21 mouse cellular contexts compared by ENCODE assay signal in the genomic region with DNA sequence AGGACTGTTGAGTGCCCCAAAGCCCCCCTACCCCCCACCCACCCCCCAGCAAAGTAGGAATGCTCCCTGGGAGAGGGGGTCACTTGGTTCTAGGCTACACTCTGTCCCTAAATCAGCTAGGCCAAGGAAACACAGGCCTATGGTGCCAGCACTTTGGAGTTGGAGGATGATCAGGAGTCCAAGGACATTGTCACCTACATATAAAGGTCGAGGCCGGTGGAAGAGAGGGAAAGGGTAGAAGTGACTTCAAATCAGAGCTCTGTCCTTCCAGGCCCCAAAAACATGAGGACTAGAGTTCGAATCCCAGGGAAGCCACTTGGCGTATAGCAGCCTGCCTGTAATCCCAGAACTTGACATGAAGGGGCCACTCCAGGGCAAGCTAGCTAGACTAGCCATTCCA.
A peak's percentile ranks its signal among the peaks of the same experiment; 100 is the strongest.
DNase-seq lines count a peak whose midpoint lies in the region; ATAC-seq lines count a peak whose summit lies in the region.
"Had no signal": no experiment of that assay in that cellular context is flagged by ENCODE, and none has a peak within 500 bp of the region (broad histone marks: within the 10 kb centered on the region; RNA-seq: fewer than 3 reads in every experiment).

No protein-coding gene starts in this region.

- no peaks in the 10 kb centered on the region for H3K9me3 ChIP-seq in heart, embryonic 10.5 days
- H3K9me3 ChIP-seq in heart, embryonic 11.5 days (replicated peaks; ENCODE audit: control insufficient read depth, low read length): no peaks in the 10 kb centered on the region
- no peaks in the 10 kb centered on the region for H3K9me3 ChIP-seq in midbrain, embryonic 11.5 days (ENCODE audit: control insufficient read depth, low read length)
- H3K9me3 ChIP-seq in midbrain, embryonic 16.5 days (replicated peaks; ENCODE audit: control insufficient read depth, low read length, poor library complexity, severe bottlenecking): no peaks in the 10 kb centered on the region
- H3K9me3 ChIP-seq: embryonic facial prominence, embryonic 13.5 days; G1E; hindbrain, embryonic 13.5 days had no signal

- H3K36me3 ChIP-seq in heart, embryonic 10.5 days: no peaks in the 10 kb centered on the region
- no peaks in the 10 kb centered on the region for H3K36me3 ChIP-seq in heart, embryonic 11.5 days (ENCODE audit: control insufficient read depth, insufficient read depth, low read length)
- no peaks in the 10 kb centered on the region for H3K36me3 ChIP-seq in midbrain, embryonic 11.5 days (ENCODE audit: control insufficient read depth, insufficient read depth, low read length)
- no peaks in the 10 kb centered on the region for H3K36me3 ChIP-seq in midbrain, embryonic 16.5 days (ENCODE audit: control insufficient read depth, insufficient read depth, low read length)
- H3K36me3 ChIP-seq: embryonic facial prominence, embryonic 13.5 days; G1E; hindbrain, embryonic 13.5 days had no signal

- peak overlapping the region; percentile 42; the same call in 1 of the 2 replicates for H3K27ac ChIP-seq in heart, embryonic 10.5 days
- no peak overlapping the region for H3K27ac ChIP-seq in heart, embryonic 11.5 days (ENCODE audit: low read depth, low read length)
- H3K27ac ChIP-seq in midbrain, embryonic 11.5 days (ENCODE audit: low read depth, low read length): no peak overlapping the region; the same call in 1 of the 2 replicates
- H3K27ac ChIP-seq in midbrain, embryonic 16.5 days (ENCODE audit: low read length): no peak overlapping the region
- H3K27ac ChIP-seq: embryonic facial prominence, embryonic 13.5 days; gastrocnemius, adult 2 months; hindbrain, embryonic 13.5 days had no signal

- WGBS in heart, embryonic 10.5 days: 84% methylated on average over 4 of the region's 4 CpGs
- 84% methylated on average over 4 of the region's 4 CpGs for WGBS in heart, embryonic 11.5 days (ENCODE audit: insufficient replicate concordance)
- 88% methylated on average over 4 of the region's 4 CpGs for WGBS in midbrain, embryonic 11.5 days
- 92% methylated on average over 4 of the region's 4 CpGs for WGBS in midbrain, embryonic 16.5 days

- H3K27me3 ChIP-seq in heart, embryonic 10.5 days (ENCODE audit: insufficient read depth, poor library complexity, severe bottlenecking): peaks cover 4% of the 10 kb centered on the region; the same call in 1 of the 2 replicates
- peaks cover 6% of the 10 kb centered on the region; the same call in 1 of the 2 replicates for H3K27me3 ChIP-seq in heart, embryonic 11.5 days (ENCODE audit: control insufficient read depth, insufficient read depth, low read length)
- H3K27me3 ChIP-seq in midbrain, embryonic 11.5 days (ENCODE audit: control insufficient read depth, insufficient read depth, low read length): no peaks in the 10 kb centered on the region
- H3K27me3 ChIP-seq in midbrain, embryonic 16.5 days (ENCODE audit: control insufficient read depth, insufficient read depth, low read depth, low read length): no peaks in the 10 kb centered on the region
- H3K27me3 ChIP-seq: embryonic facial prominence, embryonic 13.5 days had no signal

- DNase-seq in adrenal gland, adult (ENCODE audit: inconsistent age in 2 of 2, low spot score in 1 of 2): peak; percentile 62 to 83
- no peak for DNase-seq in adrenal gland, postnatal 25 days
- DNase-seq in heart, embryonic 10.5 days (ENCODE audit: low spot score): no peak
- DNase-seq in midbrain, embryonic 11.5 days (ENCODE audit: low spot score, missing footprints): no peak
- DNase-seq in adrenal gland, postnatal 36 days: peak; percentile 28 to 54
- DNase-seq in thymus, postnatal 0 days (ENCODE audit: low spot score): no peak
- DNase-seq: B cell, adult 2 months; cerebellum, adult 11-12 months; cerebellum, adult 9-10 months; cerebellum, postnatal 25 days; gastrocnemius, adult 2 months; gastrocnemius, postnatal 25 days; heart, postnatal 10 days; heart, postnatal 4 days had no signal

- no peak for ATAC-seq in heart, embryonic 11.5 days (replicated peaks; ENCODE audit: insufficient number of reproducible peaks, low FRiP score, low TSS enrichment)
- ATAC-seq in midbrain, embryonic 11.5 days (ENCODE audit: low FRiP score): no peak
- ATAC-seq in midbrain, embryonic 16.5 days: no peak
- ATAC-seq: CD4-positive, CD25-positive, alpha-beta regulatory T cell, adult 4 months; forebrain, embryonic 14.5 days had no signal

- no peak overlapping the region for H3K4me3 ChIP-seq in heart, embryonic 10.5 days
- H3K4me3 ChIP-seq in heart, embryonic 11.5 days (ENCODE audit: low read depth, low read length): no peak overlapping the region
- H3K4me3 ChIP-seq in midbrain, embryonic 11.5 days (ENCODE audit: low read depth, low read length): no peak overlapping the region
- H3K4me3 ChIP-seq in midbrain, embryonic 16.5 days (ENCODE audit: low read depth, low read length): no peak overlapping the region
- H3K4me3 ChIP-seq: embryonic facial prominence, embryonic 13.5 days; gastrocnemius, adult 2 months; hindbrain, embryonic 13.5 days had no signal

- no peak overlapping the region for H3K9ac ChIP-seq in heart, embryonic 11.5 days (ENCODE audit: low read depth, low read length)
- H3K9ac ChIP-seq in midbrain, embryonic 11.5 days (ENCODE audit: low read length): 0 out of 2 replicates have a peak overlapping the region, but pooled peaks have one; percentile 20
- no peak overlapping the region for H3K9ac ChIP-seq in midbrain, embryonic 16.5 days (ENCODE audit: low read depth, low read length)
- H3K9ac ChIP-seq: embryonic facial prominence, embryonic 13.5 days; hindbrain, embryonic 13.5 days had no signal

- peaks cover 25% of the 10 kb centered on the region for H3K4me1 ChIP-seq in heart, embryonic 10.5 days
- H3K4me1 ChIP-seq in heart, embryonic 11.5 days (ENCODE audit: control insufficient read depth, insufficient read depth, low read length): peaks cover 7% of the 10 kb centered on the region; the same call in 1 of the 2 replicates
- H3K4me1 ChIP-seq in midbrain, embryonic 11.5 days (ENCODE audit: control insufficient read depth, insufficient read depth, low read length): peaks cover 11% of the 10 kb centered on the region; the same call in 1 of the 2 replicates
- no peaks in the 10 kb centered on the region; the same call in 1 of the 2 replicates for H3K4me1 ChIP-seq in midbrain, embryonic 16.5 days (ENCODE audit: control insufficient read depth, insufficient read depth, low read length)

- H3K4me2 ChIP-seq in heart, embryonic 11.5 days: no peak overlapping the region
- H3K4me2 ChIP-seq in midbrain, embryonic 11.5 days: no peak overlapping the region
- H3K4me2 ChIP-seq in midbrain, embryonic 16.5 days (ENCODE audit: low read length): no peak overlapping the region
- H3K4me2 ChIP-seq: embryonic facial prominence, embryonic 13.5 days; hindbrain, embryonic 13.5 days had no signal

Comparison
In these comparisons a context has a peak if more than half of its experiments do, and no peak if none do; other contexts are left out.
1. DNase-seq: peak in adrenal gland, adult (2 of 2) and adrenal gland, postnatal 36 days (2 of 2); none in adrenal gland, postnatal 25 days (single experiment), heart, embryonic 10.5 days (single experiment), midbrain, embryonic 11.5 days (single experiment) and thymus, postnatal 0 days (single experiment).